Mouse (Mus musculus): ENCODE results near the gene Krtap5-4.
A peak's percentile ranks its signal among the peaks of the same experiment; 100 is the strongest.
"Not testable (repeated sequence)": the region's sequence is repeated elsewhere in the genome, so short reads cannot be mapped to it uniquely, and the experiment has no call there.

- TF ChIP-seq CTCF (IDR thresholded peaks at IDR 0.05; ENCODE audit: insufficient read depth, low read length): peak; percentile 68
- TF ChIP-seq POLR2A (IDR thresholded peaks at IDR 0.05; ENCODE audit: borderline replicate concordance, extremely low read depth, low read depth, low read length): not testable (repeated sequence)
Measured at GRCm38 (mm10) chr7:142278183-142278582, 25.2 kb upstream of the Krtap5-4 start.
